Mouse (Mus musculus): ENCODE results near the gene Gm10378. TPM values are rescaled to one million over a fixed set of nuclear protein-coding genes. Genes with fewer than 3 reads are reported as not detected.
"Not testable (repeated sequence)": the region's sequence is repeated elsewhere in the genome, so short reads cannot be mapped to it uniquely, and the experiment has no call there.

The Gm10378 gene
- not detected for total RNA-seq (2021)
- long read RNA-seq, experiment 1 = 0 reads
- long read RNA-seq, experiment 2 = 0 reads

- not testable (repeated sequence) for DNase-seq
Measured at GRCm38 (mm10) chr14:42655638-42656037, at the start of gene Gm10378. TSS of gene Gm10378 (plus strand) at chr14:42655938.

- not testable (repeated sequence) for DNase-seq
Measured at GRCm38 (mm10) chr14:42641817-42642216, 13.9 kb upstream of the Gm10378 start, which contains the start of gene Gm3633. TSS of gene Gm3633 (minus strand) at chr14:42641917.

Small RNAs within 50 kb of the gene (microRNA-seq; reads per million reads assigned to microRNA genes)
- gene Gm23620 (0 reads per million in 2 experiments), gene Gm25228 (0 reads per million in 2 experiments)

Other genes with a start within 250 kb of the Gm10378 start
- gene Gm8005, start 216.3 kb upstream of the Gm10378 start, total RNA-seq (2021) = not detected
- not detected for gene Gm8011, start 192.1 kb upstream of the Gm10378 start, total RNA-seq (2021)
- gene Gm8020, start 153.6 kb upstream of the Gm10378 start, total RNA-seq (2021) = not detected
- gene Gm8024, start 131.7 kb upstream of the Gm10378 start, total RNA-seq (2021) = not detected
- not detected for gene Gm17124, start 56.1 kb upstream of the Gm10378 start, total RNA-seq (2021)
- not detected for gene Gm3633, start 14.0 kb upstream of the Gm10378 start, total RNA-seq (2021)
- gene Gm3015, start 112.9 kb downstream of the Gm10378 start, total RNA-seq (2021) = not detected
- gene Gm10377, start 142.0 kb downstream of the Gm10378 start, total RNA-seq (2021) = not detected
- gene Gm21977, start 197.5 kb downstream of the Gm10378 start, total RNA-seq (2021) = not detected

All from gastrocnemius, postnatal 10 days (tissue).